Mouse (Mus musculus): ENCODE results near the gene Pcnx. TPM values are rescaled to one million over a fixed set of nuclear protein-coding genes. Genes with fewer than 3 reads are reported as not detected.
A peak's percentile ranks its signal among the peaks of the same experiment; 100 is the strongest.

The Pcnx gene
- polyA plus RNA-seq, 1 experiment, result 17.6 TPM

GRCm38 (mm10) chr12:81927643-81928381 lies 68.0 kb downstream of the Pcnx start:
- H3K4me3 ChIP-seq, result no peak overlapping the region
- no peaks in the 10 kb centered on the region for H3K79me2 ChIP-seq (ENCODE audit: control insufficient read depth, insufficient read depth)
- H3K36me3 ChIP-seq (ENCODE audit: control insufficient read depth, insufficient read depth), result no peaks in the 10 kb centered on the region
- no peaks in the 10 kb centered on the region for H3K27me3 ChIP-seq (ENCODE audit: control insufficient read depth, insufficient read depth, insufficient read length)
- TF ChIP-seq USF1 (IDR thresholded peaks at IDR 0.05; ENCODE audit: low read depth), result no peak
- no peak for TF ChIP-seq POLR2A (IDR thresholded peaks at IDR 0.05; ENCODE audit: insufficient read length, low read depth)
- no peak for TF ChIP-seq REST (IDR thresholded peaks at IDR 0.05; ENCODE audit: insufficient read depth, insufficient read length)
- no peak for TF ChIP-seq SRF (IDR thresholded peaks at IDR 0.05; ENCODE audit: control insufficient read depth, insufficient read length, low read depth)
- no peak for TF ChIP-seq E2F4 (IDR thresholded peaks at IDR 0.05; ENCODE audit: insufficient read depth)
- no peak for TF ChIP-seq TCF12 (IDR thresholded peaks at IDR 0.05; ENCODE audit: insufficient read depth, poor library complexity, severe bottlenecking)
- no peak for TF ChIP-seq CEBPB (IDR thresholded peaks at IDR 0.05; ENCODE audit: insufficient read depth, poor library complexity, severe bottlenecking)
- no peak for TF ChIP-seq MYOG (IDR thresholded peaks at IDR 0.05; ENCODE audit: control insufficient read depth in 1 of 3, insufficient read depth in 1 of 3, insufficient read length in 2 of 3, low read depth in 2 of 3)
- no peak for TF ChIP-seq MAX (IDR thresholded peaks at IDR 0.05; ENCODE audit: low read depth)
- no peak for TF ChIP-seq TCF3 (IDR thresholded peaks at IDR 0.05; ENCODE audit: insufficient read length, low read depth)
- no peak for TF ChIP-seq POLR2AphosphoS2 (IDR thresholded peaks at IDR 0.05; ENCODE audit: insufficient read length, low read depth)
- no peak overlapping the region for H3K4me2 ChIP-seq (ENCODE audit: low read depth)
- no peak overlapping the region for H3ac ChIP-seq (ENCODE audit: control insufficient read depth, insufficient read length)

- Histone ChIP-seq H3K4me2 (ENCODE audit: low read depth) (no peak overlapping the region), H3K79me2 (ENCODE audit: control insufficient read depth, insufficient read depth) (no peaks in the 10 kb centered on the region), H3ac (ENCODE audit: control insufficient read depth, insufficient read length) (no peak overlapping the region), H3K4me3 (no peak overlapping the region), H3K27me3 (ENCODE audit: control insufficient read depth, insufficient read depth, insufficient read length) (no peaks in the 10 kb centered on the region), H3K36me3 (ENCODE audit: control insufficient read depth, insufficient read depth) (no peaks in the 10 kb centered on the region)
- no peak for TF ChIP-seq TCF3 (IDR thresholded peaks at IDR 0.05; ENCODE audit: insufficient read length, low read depth)
- no peak for TF ChIP-seq TCF12 (IDR thresholded peaks at IDR 0.05; ENCODE audit: insufficient read depth, poor library complexity, severe bottlenecking)
- no peak for TF ChIP-seq SRF (IDR thresholded peaks at IDR 0.05; ENCODE audit: control insufficient read depth, insufficient read length, low read depth)
- TF ChIP-seq MYOD1 (IDR thresholded peaks at IDR 0.05; ENCODE audit: control insufficient read depth in 1 of 3, insufficient read length in 2 of 3, low read depth in 2 of 3), result no peak
These were observed 68.6 kb downstream of the Pcnx start for GRCm38 (mm10) chr12:81928382-81928770.

- TF ChIP-seq E2F4 (IDR thresholded peaks at IDR 0.05; ENCODE audit: insufficient read depth) (no peak), POLR2AphosphoS2 (IDR thresholded peaks at IDR 0.05; ENCODE audit: insufficient read length, low read depth) (no peak), TCF12 (IDR thresholded peaks at IDR 0.05; ENCODE audit: insufficient read depth, poor library complexity, severe bottlenecking) (no peak), TCF3 (IDR thresholded peaks at IDR 0.05; ENCODE audit: insufficient read length, low read depth) (no peak), CEBPB (IDR thresholded peaks at IDR 0.05; ENCODE audit: insufficient read depth, poor library complexity, severe bottlenecking) (no peak), SRF (IDR thresholded peaks at IDR 0.05; ENCODE audit: control insufficient read depth, insufficient read length, low read depth) (no peak), USF1 (IDR thresholded peaks at IDR 0.05; ENCODE audit: low read depth) (no peak), REST (IDR thresholded peaks at IDR 0.05; ENCODE audit: insufficient read depth, insufficient read length) (no peak), POLR2A (IDR thresholded peaks at IDR 0.05; ENCODE audit: insufficient read length, low read depth) (no peak), MYOD1 (IDR thresholded peaks at IDR 0.05; ENCODE audit: control insufficient read depth in 1 of 3, insufficient read length in 2 of 3, low read depth in 2 of 3) (no peak), MAX (IDR thresholded peaks at IDR 0.05; ENCODE audit: low read depth) (no peak), MYOG (IDR thresholded peaks at IDR 0.05; ENCODE audit: control insufficient read depth in 1 of 3, insufficient read depth in 1 of 3, insufficient read length in 2 of 3, low read depth in 2 of 3) (no peak)
- H3K4me2 ChIP-seq (ENCODE audit: low read depth), result no peak overlapping the region
- H3K36me3 ChIP-seq (ENCODE audit: control insufficient read depth, insufficient read depth), result no peaks in the 10 kb centered on the region
- H3K4me3 ChIP-seq, result no peak overlapping the region
- H3ac ChIP-seq (ENCODE audit: control insufficient read depth, insufficient read length), result no peak overlapping the region
- no peaks in the 10 kb centered on the region for H3K27me3 ChIP-seq (ENCODE audit: control insufficient read depth, insufficient read depth, insufficient read length)
- H3K79me2 ChIP-seq (ENCODE audit: control insufficient read depth, insufficient read depth), result no peaks in the 10 kb centered on the region
These were observed 72.2 kb downstream of the Pcnx start for GRCm38 (mm10) chr12:81932015-81932414.

GRCm38 (mm10) chr12:81933430-81933829 lies 73.6 kb downstream of the Pcnx start:
- no peak overlapping the region for H3ac ChIP-seq (ENCODE audit: control insufficient read depth, insufficient read length)
- TF ChIP-seq TCF3 (IDR thresholded peaks at IDR 0.05; ENCODE audit: insufficient read length, low read depth), result no peak
- TF ChIP-seq MAX (IDR thresholded peaks at IDR 0.05; ENCODE audit: low read depth), result no peak
- peak; percentile 70 for TF ChIP-seq USF1 (IDR thresholded peaks at IDR 0.05; ENCODE audit: low read depth)
- 0 out of 2 replicates have a peak, but pooled peaks have one; percentile 24 for TF ChIP-seq CEBPB (IDR thresholded peaks at IDR 0.05; ENCODE audit: insufficient read depth, poor library complexity, severe bottlenecking)
- no peak for TF ChIP-seq E2F4 (IDR thresholded peaks at IDR 0.05; ENCODE audit: insufficient read depth)
- no peaks in the 10 kb centered on the region for H3K36me3 ChIP-seq (ENCODE audit: control insufficient read depth, insufficient read depth)
- H3K27me3 ChIP-seq (ENCODE audit: control insufficient read depth, insufficient read depth, insufficient read length), result no peaks in the 10 kb centered on the region
- no peaks in the 10 kb centered on the region for H3K79me2 ChIP-seq (ENCODE audit: control insufficient read depth, insufficient read depth)
- no peak overlapping the region for H3K4me3 ChIP-seq
- H3K4me2 ChIP-seq (ENCODE audit: low read depth), result no peak overlapping the region

- Histone ChIP-seq H3K27me3 (ENCODE audit: control insufficient read depth, insufficient read depth, insufficient read length) (no peaks in the 10 kb centered on the region), H3K4me2 (ENCODE audit: low read depth) (no peak overlapping the region), H3K36me3 (ENCODE audit: control insufficient read depth, insufficient read depth) (no peaks in the 10 kb centered on the region), H3K79me2 (ENCODE audit: control insufficient read depth, insufficient read depth) (no peaks in the 10 kb centered on the region), H3K4me3 (no peak overlapping the region), H3ac (ENCODE audit: control insufficient read depth, insufficient read length) (no peak overlapping the region)
- TF ChIP-seq SRF (IDR thresholded peaks at IDR 0.05; ENCODE audit: control insufficient read depth, insufficient read length, low read depth) (no peak), MAX (IDR thresholded peaks at IDR 0.05; ENCODE audit: low read depth) (no peak), POLR2A (IDR thresholded peaks at IDR 0.05; ENCODE audit: insufficient read length, low read depth) (no peak), REST (IDR thresholded peaks at IDR 0.05; ENCODE audit: insufficient read depth, insufficient read length) (no peak), CEBPB (IDR thresholded peaks at IDR 0.05; ENCODE audit: insufficient read depth, poor library complexity, severe bottlenecking) (no peak), MYOG (IDR thresholded peaks at IDR 0.05; ENCODE audit: control insufficient read depth in 1 of 3, insufficient read depth in 1 of 3, insufficient read length in 2 of 3, low read depth in 2 of 3) (no peak), TCF12 (IDR thresholded peaks at IDR 0.05; ENCODE audit: insufficient read depth, poor library complexity, severe bottlenecking) (no peak), POLR2AphosphoS2 (IDR thresholded peaks at IDR 0.05; ENCODE audit: insufficient read length, low read depth) (no peak)
These were observed 74.7 kb downstream of the Pcnx start for GRCm38 (mm10) chr12:81934510-81934909.

Data from myocyte (in vitro differentiated cells).